ENCODE assay signal across 23 mouse cellular contexts in the genomic region with DNA sequence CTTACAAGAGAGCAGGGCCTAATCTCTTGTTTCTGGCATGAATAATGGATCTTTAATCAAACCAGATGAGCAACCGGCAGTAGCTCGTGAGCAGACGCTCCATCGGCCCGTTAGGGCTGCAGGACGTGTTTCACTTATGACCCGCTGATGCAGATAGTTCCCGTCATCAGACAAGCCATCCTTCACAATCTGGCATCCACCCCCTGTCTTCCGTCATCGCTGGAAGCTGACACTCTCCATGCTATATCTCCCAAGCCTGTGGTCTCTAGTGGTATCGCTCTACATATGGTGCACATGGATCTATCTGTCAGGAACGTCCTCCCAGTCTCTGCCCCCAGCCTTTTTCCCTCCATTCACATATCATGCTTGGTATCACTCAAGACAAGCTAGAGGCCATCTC.
DNase-seq lines count a peak whose midpoint lies in the region; ATAC-seq and TF ChIP-seq lines count a peak whose summit lies in the region.
"Had no signal": no experiment of that assay in that cellular context is flagged by ENCODE, and none has a peak within 500 bp of the region (broad histone marks: within the 10 kb centered on the region; RNA-seq: fewer than 3 reads in every experiment).

No protein-coding gene starts in this region.

- no peak overlapping the region for H3K4me3 ChIP-seq in liver, embryonic 11.5 days (ENCODE audit: low read depth, low read length)
- H3K4me3 ChIP-seq in lung, postnatal 0 days (ENCODE audit: low read depth, low read length): no peak overlapping the region
- H3K4me3 ChIP-seq in lung, adult 2 months (replicated peaks; ENCODE audit: extremely low read depth, low read depth, low read length): no peak overlapping the region
- H3K4me3 ChIP-seq: forebrain, embryonic 13.5 days; heart, adult 2 months; heart, embryonic 15.5 days; hindbrain, embryonic 13.5 days had no signal

- DNase-seq in embryo, embryonic 11 days: peak; percentile 5
- no peak for DNase-seq in embryo, embryonic 9.5 days (ENCODE audit: extremely low spot score)
- peak; percentile 10 for DNase-seq in liver
- DNase-seq in liver, embryonic 11.5 days (ENCODE audit: low spot score): no peak
- DNase-seq in lung, postnatal 0 days (ENCODE audit: low spot score): peak; percentile 17
- no peak for DNase-seq in lung, adult 2 months
- no peak for DNase-seq in adrenal gland, postnatal 14 days
- DNase-seq: adrenal gland, postnatal 10 days; B cell, adult 2 months; cerebellum, adult 11-12 months; cerebellum, adult 9-10 months; cerebellum, postnatal 25 days; forebrain, postnatal 0 days; gastrocnemius, postnatal 14 days; heart, adult 2 months; heart, postnatal 14 days had no signal

- H3K36me3 ChIP-seq in liver, embryonic 11.5 days (ENCODE audit: control insufficient read depth, insufficient read depth, low read length): no peaks in the 10 kb centered on the region
- no peaks in the 10 kb centered on the region for H3K36me3 ChIP-seq in lung, postnatal 0 days (ENCODE audit: insufficient read depth, low read length)
- H3K36me3 ChIP-seq: G1E; heart, embryonic 15.5 days; hindbrain, embryonic 13.5 days had no signal

- no peak for TF ChIP-seq CTCF in lung, postnatal 0 days (IDR thresholded peaks at IDR 0.05)
- TF ChIP-seq CTCF in lung, adult 2 months (IDR thresholded peaks at IDR 0.05; ENCODE audit: insufficient read depth, low read length): no peak

- no peaks in the 10 kb centered on the region for H3K27me3 ChIP-seq in liver, embryonic 11.5 days (replicated peaks; ENCODE audit: control insufficient read depth, insufficient read depth, low read length)
- no peaks in the 10 kb centered on the region for H3K27me3 ChIP-seq in lung, postnatal 0 days (replicated peaks; ENCODE audit: insufficient read depth, low read length)
- H3K27me3 ChIP-seq: forebrain, embryonic 13.5 days; heart, embryonic 15.5 days; hindbrain, embryonic 13.5 days had no signal

- 67% methylated on average over 12 of the region's 12 CpGs for WGBS in liver, embryonic 11.5 days
- WGBS in lung, postnatal 0 days: 48% methylated on average over 12 of the region's 12 CpGs
- WGBS in lung, adult 2 months: 62% methylated on average over 12 of the region's 12 CpGs

- no peak overlapping the region for H3K9ac ChIP-seq in liver, embryonic 11.5 days (ENCODE audit: low read depth, low read length)
- no peak overlapping the region for H3K9ac ChIP-seq in lung, postnatal 0 days (replicated peaks; ENCODE audit: low read depth)
- H3K9ac ChIP-seq: forebrain, embryonic 13.5 days; forebrain, postnatal 0 days; heart, embryonic 15.5 days; hindbrain, embryonic 13.5 days had no signal

- H3K27ac ChIP-seq in liver, embryonic 11.5 days (ENCODE audit: low read depth, low read length): no peak overlapping the region
- H3K27ac ChIP-seq in lung, postnatal 0 days (ENCODE audit: low read length): no peak overlapping the region
- H3K27ac ChIP-seq: forebrain, embryonic 13.5 days; heart, adult 2 months; heart, embryonic 15.5 days; hindbrain, embryonic 13.5 days; hindbrain, postnatal 0 days had no signal

- H3K9me3 ChIP-seq in liver, embryonic 11.5 days (ENCODE audit: control insufficient read depth, low read length): no peaks in the 10 kb centered on the region
- H3K9me3 ChIP-seq in lung, postnatal 0 days (ENCODE audit: low read length): no peaks in the 10 kb centered on the region
- H3K9me3 ChIP-seq: forebrain, embryonic 13.5 days; G1E; heart, embryonic 15.5 days; hindbrain, embryonic 13.5 days had no signal

- H3K4me1 ChIP-seq in liver, embryonic 11.5 days (replicated peaks; ENCODE audit: control insufficient read depth, insufficient read depth, low read length): no peaks in the 10 kb centered on the region
- H3K4me1 ChIP-seq in lung, postnatal 0 days (ENCODE audit: insufficient read depth, low read depth, low read length): no peaks in the 10 kb centered on the region
- no peaks in the 10 kb centered on the region for H3K4me1 ChIP-seq in lung, adult 2 months (ENCODE audit: control insufficient read depth, insufficient read depth, low read length)
- H3K4me1 ChIP-seq: forebrain, embryonic 13.5 days; heart, embryonic 15.5 days; hindbrain, embryonic 13.5 days had no signal

- TF ChIP-seq POLR2A in lung, adult 2 months (IDR thresholded peaks at IDR 0.05; ENCODE audit: borderline replicate concordance, extremely low read depth, low read depth, low read length): no peak

- no peak for ATAC-seq in liver, embryonic 11.5 days (replicated peaks; ENCODE audit: low FRiP score)
- ATAC-seq in lung, postnatal 0 days: no peak
- ATAC-seq: CD4-positive, CD25-positive, alpha-beta regulatory T cell, adult 4 months; forebrain, embryonic 13.5 days; forebrain, postnatal 0 days; hindbrain, postnatal 0 days had no signal

- no peak overlapping the region for H3K4me2 ChIP-seq in liver, embryonic 11.5 days
- no peak overlapping the region for H3K4me2 ChIP-seq in lung, postnatal 0 days (replicated peaks; ENCODE audit: low read depth, low read length)
- H3K4me2 ChIP-seq: forebrain, embryonic 13.5 days; heart, embryonic 11.5 days; heart, embryonic 15.5 days; hindbrain, embryonic 13.5 days had no signal

- TF ChIP-seq EP300 in lung, postnatal 0 days (IDR thresholded peaks at IDR 0.05): no peak

Comparison
In these comparisons a context has a peak if more than half of its experiments do, and no peak if none do; other contexts are left out.
1. DNase-seq: peak in embryo, embryonic 11 days (single experiment), liver (single experiment) and lung, postnatal 0 days (single experiment); none in embryo, embryonic 9.5 days (single experiment), liver, embryonic 11.5 days (single experiment), lung, adult 2 months (single experiment) and adrenal gland, postnatal 14 days (single experiment).